Mouse (Mus musculus): ENCODE data around the gene Syngr1. TPM values are rescaled to one million over a fixed set of nuclear protein-coding genes. Genes with fewer than 3 reads are reported as not detected.

Syngr1 gene
- polyA plus RNA-seq, 1 experiment: 50.9 TPM

DNA sequence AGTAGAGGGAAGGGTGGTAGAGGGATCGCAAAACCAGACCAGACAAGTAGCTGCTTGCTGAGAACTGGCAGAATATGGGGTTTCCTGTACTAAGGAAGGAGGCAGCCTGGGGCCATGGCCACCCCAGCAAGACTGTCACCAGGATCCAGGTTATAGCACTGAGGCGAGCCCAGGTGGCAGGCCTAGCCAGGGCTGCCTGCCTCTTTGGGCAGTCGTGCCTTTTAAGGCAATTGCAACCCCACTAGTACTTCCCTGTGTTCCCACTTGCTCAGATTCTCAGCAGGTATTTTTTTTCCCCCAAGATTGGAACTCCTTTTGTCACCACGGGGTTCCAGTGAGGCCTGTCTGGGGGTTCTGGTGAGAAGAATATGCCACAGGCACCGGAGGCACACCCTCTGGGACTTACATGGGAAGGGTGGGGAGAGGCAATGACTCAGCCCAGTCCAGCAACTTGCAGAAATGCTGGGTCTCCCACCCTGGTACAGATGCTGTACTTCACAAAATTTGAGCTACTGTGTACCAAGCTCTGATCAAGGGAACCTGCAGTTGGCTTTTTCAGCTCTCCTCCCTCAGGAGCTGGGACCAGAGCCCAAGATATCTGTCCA, 15.3 kb upstream of the Syngr1 start:
- H3K4me3 ChIP-seq (replicated peaks; ENCODE audit: extremely low read depth, low read depth, low read length): no peak overlapping the region
- TF ChIP-seq CTCF (IDR thresholded peaks at IDR 0.05; ENCODE audit: insufficient read depth, low read length): no peak
- no peak for TF ChIP-seq POLR2A (IDR thresholded peaks at IDR 0.05; ENCODE audit: borderline replicate concordance, extremely low read depth, low read depth, low read length)
- WGBS: 47% methylated on average over 5 of the region's 5 CpGs
- no peak for DNase-seq
- H3K4me1 ChIP-seq (ENCODE audit: control insufficient read depth, insufficient read depth, low read length): peaks cover 3% of the 10 kb centered on the region

DNA sequence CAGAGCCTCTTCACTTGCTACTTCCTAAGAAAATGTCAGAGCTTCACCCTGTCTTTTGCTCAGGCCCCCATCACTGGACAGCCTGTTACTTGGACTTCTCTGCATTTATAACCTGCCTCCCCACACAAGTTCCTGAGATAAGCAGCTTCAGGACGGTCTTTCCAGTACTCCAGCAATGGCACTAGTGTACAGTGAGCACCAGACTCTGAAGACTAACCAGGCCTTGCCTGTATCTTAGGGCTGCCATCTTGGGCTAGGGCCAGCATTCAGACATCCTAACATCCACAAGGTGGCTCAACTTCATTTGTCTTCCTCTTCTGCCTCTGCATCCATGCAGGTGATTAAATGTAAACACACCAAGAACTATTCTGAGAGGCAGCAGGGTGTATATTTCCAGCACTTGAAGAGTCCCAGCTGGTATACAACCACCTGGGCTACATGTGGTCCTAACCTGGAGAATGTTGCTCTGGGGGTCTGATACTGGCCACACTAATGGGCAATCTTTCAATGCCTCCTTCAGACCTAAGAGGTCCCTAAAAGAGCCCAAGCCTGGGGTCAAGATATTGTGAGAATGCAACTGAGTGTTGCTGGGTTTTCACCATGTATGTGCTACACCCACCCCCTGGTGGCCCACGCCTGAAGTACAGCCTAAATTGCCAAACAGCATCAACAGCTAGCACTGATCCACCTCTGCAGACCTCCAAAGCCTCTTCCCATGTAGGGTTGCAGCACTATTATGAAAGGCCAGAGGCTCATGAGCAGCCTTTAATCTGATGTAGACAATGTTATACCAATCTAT, 14.6 kb upstream of the Syngr1 start:
- Histone ChIP-seq H3K4me1 (ENCODE audit: control insufficient read depth, insufficient read depth, low read length) (peaks cover 3% of the 10 kb centered on the region), H3K4me3 (replicated peaks; ENCODE audit: extremely low read depth, low read depth, low read length) (no peak overlapping the region)
- peak; percentile 72 for DNase-seq
- peak; percentile 43; the same call in 1 of the 2 replicates for TF ChIP-seq POLR2A (IDR thresholded peaks at IDR 0.05; ENCODE audit: borderline replicate concordance, extremely low read depth, low read depth, low read length)
- TF ChIP-seq CTCF (IDR thresholded peaks at IDR 0.05; ENCODE audit: insufficient read depth, low read length): peak; percentile 96
- WGBS: 21% methylated on average over 2 of the region's 2 CpGs

DNA sequence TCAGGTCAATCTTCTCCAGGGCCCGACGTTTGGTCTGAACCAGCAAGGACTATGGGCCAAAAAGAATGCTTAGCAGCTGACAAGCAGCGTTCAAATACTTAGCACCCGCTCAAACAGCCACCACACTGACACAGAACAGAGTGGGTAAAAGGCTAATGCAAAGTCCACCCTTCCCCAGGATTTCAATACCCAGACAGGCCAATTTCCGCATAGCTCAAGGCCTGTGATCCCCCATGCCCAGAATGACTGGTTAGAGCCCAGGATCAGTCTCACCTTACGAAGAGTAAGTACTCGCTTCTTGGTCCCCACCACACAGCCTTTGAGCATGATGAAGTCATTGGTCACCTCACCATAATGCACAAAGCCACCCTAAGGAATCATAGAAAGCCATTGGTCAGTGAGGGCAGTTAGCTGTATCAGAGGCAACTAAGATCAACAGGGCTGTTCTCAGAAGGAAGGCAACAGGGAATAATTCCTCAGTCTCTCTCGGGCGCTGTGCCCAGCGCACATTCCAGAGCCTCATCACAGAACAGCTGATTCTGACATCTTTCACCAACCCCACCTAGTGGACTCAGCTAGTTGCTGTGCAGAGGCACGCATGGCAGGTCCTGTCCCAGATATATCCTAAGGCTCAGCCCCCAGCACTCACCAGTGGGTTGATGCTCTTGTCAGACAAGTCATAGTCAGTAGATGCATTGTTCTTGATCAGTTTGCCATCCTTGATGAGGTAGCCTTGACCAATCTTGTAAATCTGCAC, 12.9 kb upstream of the Syngr1 start:
- 68% methylated on average over 11 of the region's 11 CpGs for WGBS
- peaks cover 8% of the 10 kb centered on the region for H3K4me1 ChIP-seq (ENCODE audit: control insufficient read depth, insufficient read depth, low read length)
- H3K4me3 ChIP-seq (replicated peaks; ENCODE audit: extremely low read depth, low read depth, low read length): no peak overlapping the region
- TF ChIP-seq POLR2A (IDR thresholded peaks at IDR 0.05; ENCODE audit: borderline replicate concordance, extremely low read depth, low read depth, low read length): no peak
- no peak for TF ChIP-seq CTCF (IDR thresholded peaks at IDR 0.05; ENCODE audit: insufficient read depth, low read length)
- DNase-seq: no peak

DNA sequence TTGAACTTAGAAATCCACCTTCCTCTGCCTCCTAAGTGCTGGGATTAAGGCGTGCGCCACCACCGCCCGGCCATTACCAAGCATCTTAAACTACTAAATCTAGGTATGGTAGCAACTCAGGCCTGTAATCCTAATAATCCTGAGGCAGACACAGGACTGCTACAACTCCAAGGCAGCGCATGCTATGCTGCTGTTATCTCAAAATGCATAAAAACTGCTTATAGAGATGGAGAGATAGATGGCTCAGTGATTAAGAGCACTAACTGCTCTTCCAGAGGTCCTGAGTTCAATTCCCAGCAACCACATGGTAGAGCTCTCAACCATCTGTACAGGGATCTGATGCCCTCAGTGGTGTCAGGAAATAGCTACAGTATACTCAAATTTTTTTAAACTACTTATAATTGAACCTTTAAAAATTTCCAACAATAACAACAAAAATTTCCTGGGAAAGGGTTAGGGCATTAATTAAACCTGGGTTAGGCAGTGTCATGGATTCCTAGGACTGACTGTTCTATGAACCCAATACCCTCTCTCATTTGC, 11.9 kb upstream of the Syngr1 start:
- Histone ChIP-seq H3K4me3 (replicated peaks; ENCODE audit: extremely low read depth, low read depth, low read length) (no peak overlapping the region), H3K4me1 (ENCODE audit: control insufficient read depth, insufficient read depth, low read length) (peaks cover 8% of the 10 kb centered on the region)
- 91% methylated on average over 5 of the region's 5 CpGs for WGBS
- no peak for DNase-seq
- TF ChIP-seq POLR2A (IDR thresholded peaks at IDR 0.05; ENCODE audit: borderline replicate concordance, extremely low read depth, low read depth, low read length) (no peak), CTCF (IDR thresholded peaks at IDR 0.05; ENCODE audit: insufficient read depth, low read length) (no peak)

DNA sequence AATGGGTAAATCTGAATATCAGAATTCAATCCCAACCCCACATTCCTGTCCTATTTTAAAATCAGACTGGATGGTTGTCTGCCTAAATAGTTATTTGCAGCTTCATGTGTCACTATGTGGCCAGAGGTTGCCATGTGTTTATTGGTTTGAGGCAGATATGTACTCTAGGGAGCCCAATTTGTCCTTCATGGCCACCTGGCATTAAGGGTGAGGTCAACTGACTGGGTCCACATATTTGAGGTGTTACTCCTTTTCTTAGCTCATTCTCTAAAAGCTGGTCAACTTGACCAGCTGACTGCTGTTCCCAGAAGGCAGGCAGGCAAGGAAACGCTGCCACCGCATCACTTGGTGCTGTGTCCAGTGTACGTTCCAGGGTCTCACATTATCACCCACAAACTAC, 11.2 kb upstream of the Syngr1 start:
- no peak for TF ChIP-seq CTCF (IDR thresholded peaks at IDR 0.05; ENCODE audit: insufficient read depth, low read length)
- no peak for TF ChIP-seq POLR2A (IDR thresholded peaks at IDR 0.05; ENCODE audit: borderline replicate concordance, extremely low read depth, low read depth, low read length)
- Histone ChIP-seq H3K4me3 (replicated peaks; ENCODE audit: extremely low read depth, low read depth, low read length) (no peak overlapping the region), H3K4me1 (ENCODE audit: control insufficient read depth, insufficient read depth, low read length) (peaks cover 8% of the 10 kb centered on the region)
- DNase-seq: no peak
- 75% methylated on average over 3 of the region's 3 CpGs for WGBS

DNA sequence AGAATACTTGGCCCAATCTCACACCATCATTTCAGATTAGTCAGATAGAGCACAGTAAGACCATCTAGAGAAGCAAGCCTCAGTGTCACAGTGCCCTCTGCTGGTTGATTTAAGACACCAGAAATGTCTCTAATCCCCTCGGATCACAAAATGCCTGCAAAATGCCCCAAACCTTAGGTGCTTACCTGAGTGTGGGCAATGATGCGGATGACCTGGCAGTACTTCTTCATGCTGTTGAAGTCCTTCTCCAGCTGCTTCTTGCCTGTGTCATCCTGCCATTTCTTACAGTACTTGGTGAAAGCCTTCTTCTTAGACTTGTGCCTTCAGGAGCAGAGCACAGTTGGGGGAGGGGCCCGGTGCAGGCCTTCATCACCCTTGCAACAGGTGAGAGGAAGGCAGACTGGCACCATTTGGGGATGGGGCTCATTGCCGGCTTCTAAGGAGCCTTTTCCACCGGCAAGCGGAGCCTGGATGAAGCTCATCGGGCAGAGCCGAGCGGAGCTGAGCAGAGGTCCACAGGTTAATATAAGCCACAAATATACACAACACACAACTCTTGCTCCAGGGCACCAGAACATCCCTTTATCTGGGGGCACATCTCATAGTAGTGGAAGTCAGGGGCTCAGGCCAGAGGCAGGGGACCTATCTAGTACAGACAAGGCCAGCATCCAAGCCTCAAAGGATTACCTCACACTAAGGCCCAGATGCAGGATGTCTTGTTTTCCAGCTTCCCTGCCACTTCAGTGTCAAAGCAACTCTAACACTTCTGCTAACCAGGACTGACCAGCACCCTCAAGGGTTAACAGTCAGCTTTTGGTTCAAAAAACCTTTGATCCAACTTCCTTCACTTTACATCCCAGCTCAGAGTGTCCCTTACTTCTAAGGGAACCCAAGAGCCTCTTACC, 10.2 kb upstream of the Syngr1 start:
- Histone ChIP-seq H3K4me3 (replicated peaks; ENCODE audit: extremely low read depth, low read depth, low read length) (no peak overlapping the region), H3K4me1 (ENCODE audit: control insufficient read depth, insufficient read depth, low read length) (peaks cover 8% of the 10 kb centered on the region)
- TF ChIP-seq CTCF (IDR thresholded peaks at IDR 0.05; ENCODE audit: insufficient read depth, low read length) (no peak), POLR2A (IDR thresholded peaks at IDR 0.05; ENCODE audit: borderline replicate concordance, extremely low read depth, low read depth, low read length) (no peak)
- WGBS: 51% methylated on average over 9 of the region's 9 CpGs
- DNase-seq: no peak

DNA sequence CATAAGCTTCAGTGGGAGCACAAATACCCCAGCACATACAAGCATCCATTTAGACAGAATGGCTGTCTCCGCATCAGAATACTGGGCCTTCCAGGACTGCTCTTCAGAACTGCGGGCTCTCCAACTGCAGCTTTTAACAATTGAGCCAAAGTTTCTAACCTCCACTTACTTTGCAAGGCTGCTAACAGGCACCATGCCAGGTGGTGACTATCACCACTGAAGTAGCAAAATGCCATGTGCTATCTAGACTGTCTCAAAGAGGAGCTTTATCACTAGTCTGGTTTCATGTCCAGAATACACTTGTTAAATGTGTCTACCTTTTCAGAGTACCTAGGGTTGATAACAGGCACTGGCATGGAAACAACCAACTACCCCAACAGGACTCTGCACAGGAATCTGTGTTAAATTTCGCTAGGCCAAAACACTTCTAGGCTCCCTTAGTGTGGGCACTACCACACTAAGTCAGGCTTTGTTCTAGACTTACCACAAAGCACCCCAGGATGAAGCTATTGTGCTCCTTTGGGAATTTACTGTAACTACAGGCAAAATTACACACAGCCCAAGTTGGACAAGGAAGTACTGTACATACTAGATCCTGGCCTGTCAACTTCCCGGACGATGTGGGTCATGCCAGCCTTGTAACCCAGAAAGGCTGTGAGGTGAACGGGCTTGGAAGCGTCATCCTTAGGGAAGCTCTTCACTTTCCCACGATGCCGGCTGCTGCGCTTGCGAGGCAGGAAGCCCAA, 9.2 kb upstream of the Syngr1 start:
- Histone ChIP-seq H3K4me3 (replicated peaks; ENCODE audit: extremely low read depth, low read depth, low read length) (no peak overlapping the region), H3K4me1 (ENCODE audit: control insufficient read depth, insufficient read depth, low read length) (peaks cover 8% of the 10 kb centered on the region)
- no peak for DNase-seq
- no peak for TF ChIP-seq CTCF (IDR thresholded peaks at IDR 0.05; ENCODE audit: insufficient read depth, low read length)
- no peak for TF ChIP-seq POLR2A (IDR thresholded peaks at IDR 0.05; ENCODE audit: borderline replicate concordance, extremely low read depth, low read depth, low read length)
- WGBS: 9% methylated on average over 11 of the region's 11 CpGs

DNA sequence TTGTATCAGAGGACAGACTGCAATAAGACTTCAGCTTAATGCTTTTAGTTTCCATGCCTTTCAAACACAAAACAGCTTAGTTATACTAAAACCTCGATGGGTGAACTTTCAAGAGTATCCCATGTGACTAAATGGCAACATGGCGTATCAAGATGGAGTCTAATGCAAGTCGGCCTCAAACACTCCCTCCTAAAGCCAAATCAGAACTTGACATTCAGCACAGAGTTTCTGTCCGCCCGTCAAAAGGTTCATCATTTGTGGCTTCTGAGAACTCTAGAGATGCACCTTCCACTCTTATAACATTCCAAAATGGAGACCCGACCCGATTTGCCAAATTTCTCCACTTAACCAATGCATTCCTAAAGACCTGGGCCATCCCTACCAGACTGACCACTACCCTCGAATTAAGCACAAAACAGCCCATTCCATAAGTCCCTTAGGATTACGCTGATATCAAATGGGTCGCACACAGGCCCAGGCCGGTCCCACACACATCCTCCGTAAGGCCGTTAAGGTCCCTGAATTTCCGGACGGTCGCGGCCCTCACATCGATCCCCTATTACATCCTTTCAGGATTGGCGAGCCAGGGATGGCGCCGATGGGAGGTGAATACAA, 8.4 kb upstream of the Syngr1 start:
- DNase-seq: no peak
- TF ChIP-seq CTCF (IDR thresholded peaks at IDR 0.05; ENCODE audit: insufficient read depth, low read length) (no peak), POLR2A (IDR thresholded peaks at IDR 0.05; ENCODE audit: borderline replicate concordance, extremely low read depth, low read depth, low read length) (no peak)
- under 1% methylated on average over 21 of the region's 21 CpGs for WGBS
- Histone ChIP-seq H3K4me1 (ENCODE audit: control insufficient read depth, insufficient read depth, low read length) (peaks cover 8% of the 10 kb centered on the region), H3K4me3 (replicated peaks; ENCODE audit: extremely low read depth, low read depth, low read length) (peak overlapping the region; percentile 98)
